In genomic region chr5:142817524-142818434, GRCm38 (mm10) we compare ENCODE assay signal across 8 mouse cellular contexts. TPM values are rescaled to one million over a fixed set of nuclear protein-coding genes. Genes with fewer than 3 reads are reported as not detected.
DNase-seq lines count a peak whose midpoint lies in the region; ATAC-seq lines count a peak whose summit lies in the region.

Tnrc18 (minus strand) TSS chr5:142817662.

- under 1% methylated on average over 54 of the region's 56 CpGs for WGBS in intestine, embryonic 15.5 days

- H3K4me2 ChIP-seq in intestine, embryonic 15.5 days (replicated peaks): peak within 1 kb of the TSS; percentile 89

- peaks cover 9% of the 10 kb centered on the region for H3K4me1 ChIP-seq in intestine, embryonic 15.5 days (replicated peaks)

- peak; percentile 100 for DNase-seq in adrenal gland, adult 2 months
- peak; percentile 98 for DNase-seq in embryo, embryonic 11 days
- DNase-seq in gastrocnemius, postnatal 36 days: peak; percentile 99 to 100
- DNase-seq in left cerebral cortex, postnatal 14 days (ENCODE audit: low spot score in 2 of 2): peak; percentile 100
- DNase-seq in mesoderm, embryonic 11.5 days (ENCODE audit: low read depth, low spot score): peak; percentile 100
- peak; percentile 97 for DNase-seq in right cerebral cortex, postnatal 25 days
- peak; percentile 100 for DNase-seq in yolk sac, embryonic 10.5 days (ENCODE audit: low spot score)

- ATAC-seq in intestine, embryonic 15.5 days: peak; percentile 74

- H3K9me3 ChIP-seq in intestine, embryonic 15.5 days: no peaks in the 10 kb centered on the region

- peak within 1 kb of the TSS; percentile 100 for H3K9ac ChIP-seq in intestine, embryonic 15.5 days

- H3K27ac ChIP-seq in intestine, embryonic 15.5 days: peak within 1 kb of the TSS; percentile 100

- no peaks in the 10 kb centered on the region for H3K27me3 ChIP-seq in intestine, embryonic 15.5 days (replicated peaks)

- peak within 1 kb of the TSS; percentile 94 for H3K4me3 ChIP-seq in intestine, embryonic 15.5 days (replicated peaks)

- no peaks in the 10 kb centered on the region for H3K36me3 ChIP-seq in intestine, embryonic 15.5 days

- intact Hi-C loops in gastrocnemius, postnatal 36 days (cut with DNase I): no loop called here
- intact Hi-C loops in left cerebral cortex, postnatal 14 days (cut with DNase I): loop anchor here (5.0 kb wide), 1 partner anchor 145 kb away; the partner anchor contains the start of gene Fscn1

RNA-seq across cellular contexts. Expression of gene Tnrc18, which starts in this region (rescaled TPM):
- total RNA-seq in adrenal gland, adult 2 months (2021): 10 to 100 TPM; 58.6 to 72.1 TPM
- polyA plus RNA-seq in adrenal gland, adult 2 months (2012; rRNA removed): 91.5 and 110 TPM in 2 replicates
- total RNA-seq in gastrocnemius, postnatal 36 days (2021): 10 to 100 TPM; 27.1 to 27.6 TPM
- 19.5 and 21.6 TPM in 2 replicates for polyA plus RNA-seq in intestine, embryonic 15.5 days (2015; fragmentation: Nextera tagmentation; extraction: Ambion mirVana)
- total RNA-seq in left cerebral cortex, postnatal 14 days (2021): 100 to 1,000 TPM; 136 to 162 TPM

Comparison
In these comparisons a context has a peak if more than half of its experiments do, and no peak if none do; other contexts are left out.
1. Peak in every context shown above with its lines: DNase-seq, ATAC-seq, H3K4me3 ChIP-seq and H3K27ac ChIP-seq.